Mouse (Mus musculus) lung, postnatal 10 days (tissue): ENCODE data around the gene Samd13.

Source experiments
- DNase-seq: peaks from one replicate; pipeline ENCODE4 v3.0.0; 2021

The Samd13 gene

DNA sequence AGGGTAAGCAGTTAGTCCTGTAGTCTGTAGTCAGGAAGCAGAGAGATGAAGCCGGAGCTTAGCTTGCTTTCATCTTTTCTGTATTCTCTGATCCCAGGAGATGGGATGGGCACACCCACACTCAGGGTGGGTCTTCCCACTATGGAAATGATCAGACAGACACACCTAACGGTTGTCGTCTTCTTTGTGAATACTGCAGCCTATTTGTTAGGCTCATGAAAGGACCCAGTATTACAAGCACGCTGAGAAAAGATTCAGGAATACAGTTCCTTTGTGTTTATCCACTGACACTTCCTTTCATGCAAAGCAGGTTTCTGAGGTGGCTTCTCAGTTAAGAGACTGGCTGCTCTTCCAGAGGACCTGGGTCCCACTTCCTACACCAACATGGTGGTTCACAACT lies 74.1 kb downstream of the Samd13 start:
- DNase-seq, result no peak

DNA sequence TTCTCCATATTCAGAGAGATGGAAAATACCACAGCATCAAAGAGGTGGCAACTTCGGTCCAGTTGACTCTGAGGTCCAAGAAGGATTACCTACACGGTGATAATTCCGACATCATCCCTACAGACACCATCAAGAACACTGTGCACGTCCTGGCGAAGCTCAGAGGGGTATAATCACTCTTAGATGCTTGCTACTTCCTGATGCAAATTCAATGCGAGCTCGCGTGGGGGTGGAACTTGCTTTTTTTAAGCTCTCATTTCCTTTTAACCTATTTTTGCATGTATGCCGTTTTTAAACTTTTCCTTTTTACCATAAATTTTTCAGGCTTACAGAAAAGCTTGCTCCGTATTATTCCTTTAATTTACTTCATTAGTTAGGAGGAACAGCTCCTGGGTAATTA lies 75.1 kb downstream of the Samd13 start:
- no peak for DNase-seq

DNA sequence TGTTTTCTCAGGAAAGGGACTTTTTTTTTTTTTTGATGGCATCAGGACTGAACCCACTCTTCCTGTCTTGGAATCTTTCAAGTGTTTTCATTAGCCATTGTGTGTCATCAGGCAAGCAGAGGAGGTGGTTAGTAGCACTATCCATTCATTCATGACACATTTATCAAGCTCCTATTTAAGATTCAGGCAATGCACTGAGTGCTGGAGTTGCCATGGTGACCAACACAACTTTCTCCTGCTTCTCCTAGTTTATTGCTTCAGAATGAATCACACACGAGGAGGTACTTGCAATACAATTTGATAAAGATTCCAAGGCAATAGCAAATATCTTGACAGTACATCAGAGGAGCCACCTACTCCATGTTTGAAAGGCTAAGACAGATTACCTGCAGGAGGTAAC lies 78.0 kb downstream of the Samd13 start:
- no peak for DNase-seq

DNA sequence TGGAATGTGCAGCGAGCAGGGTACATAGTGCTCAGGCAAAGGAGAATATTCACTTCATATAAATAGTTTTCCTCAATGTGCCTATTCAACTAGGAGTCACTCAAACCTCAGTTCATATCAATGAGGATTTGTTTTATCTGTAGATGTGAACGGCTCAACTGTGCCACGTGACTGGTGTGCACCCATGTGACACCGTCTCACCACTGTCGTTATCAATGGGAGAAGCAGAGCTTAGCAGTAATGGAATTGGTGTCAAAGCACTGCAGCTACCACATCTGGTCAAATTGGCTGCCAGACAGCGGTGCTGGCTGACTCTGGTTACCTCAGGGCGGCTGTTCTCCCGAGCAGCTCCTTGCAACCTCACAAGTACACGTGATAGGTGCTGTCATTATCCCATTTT lies 80.7 kb downstream of the Samd13 start:
- DNase-seq, result no peak

DNA sequence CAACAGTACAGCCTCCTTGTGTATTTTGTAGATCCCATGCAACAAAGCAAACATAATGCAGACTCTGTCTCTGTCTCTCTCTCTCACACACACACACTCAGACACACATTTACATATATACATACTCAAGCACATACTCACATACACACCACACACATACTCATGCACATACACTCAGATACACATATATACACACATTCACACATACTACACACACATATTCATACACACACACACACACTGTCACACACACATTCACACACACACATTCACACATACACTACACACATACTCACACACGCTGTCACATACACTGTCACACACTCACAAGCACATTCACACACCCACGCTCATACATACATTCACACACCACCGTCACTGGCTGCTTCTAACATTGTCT lies 82.9 kb downstream of the Samd13 start:
- no peak for DNase-seq

DNA sequence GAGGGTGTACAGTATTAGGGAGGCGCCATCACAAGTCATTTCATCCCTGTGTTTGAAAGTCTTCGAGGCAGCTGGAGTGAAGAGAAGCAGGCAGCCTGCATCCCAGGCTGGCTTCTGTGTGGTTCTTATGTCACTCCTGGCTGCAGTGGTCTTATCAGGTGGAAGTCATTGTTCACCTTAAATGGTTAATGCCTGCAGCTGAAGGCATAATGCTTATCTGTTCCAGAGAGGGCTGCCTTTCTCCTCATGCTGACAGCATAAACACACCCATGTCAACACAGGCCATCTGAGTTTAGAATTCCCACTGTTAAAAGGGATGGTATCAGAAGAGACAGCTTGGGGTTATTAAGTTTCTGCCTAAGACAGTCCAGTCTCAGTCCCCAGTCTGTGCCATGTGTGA lies 84.2 kb downstream of the Samd13 start:
- no peak for DNase-seq

DNA sequence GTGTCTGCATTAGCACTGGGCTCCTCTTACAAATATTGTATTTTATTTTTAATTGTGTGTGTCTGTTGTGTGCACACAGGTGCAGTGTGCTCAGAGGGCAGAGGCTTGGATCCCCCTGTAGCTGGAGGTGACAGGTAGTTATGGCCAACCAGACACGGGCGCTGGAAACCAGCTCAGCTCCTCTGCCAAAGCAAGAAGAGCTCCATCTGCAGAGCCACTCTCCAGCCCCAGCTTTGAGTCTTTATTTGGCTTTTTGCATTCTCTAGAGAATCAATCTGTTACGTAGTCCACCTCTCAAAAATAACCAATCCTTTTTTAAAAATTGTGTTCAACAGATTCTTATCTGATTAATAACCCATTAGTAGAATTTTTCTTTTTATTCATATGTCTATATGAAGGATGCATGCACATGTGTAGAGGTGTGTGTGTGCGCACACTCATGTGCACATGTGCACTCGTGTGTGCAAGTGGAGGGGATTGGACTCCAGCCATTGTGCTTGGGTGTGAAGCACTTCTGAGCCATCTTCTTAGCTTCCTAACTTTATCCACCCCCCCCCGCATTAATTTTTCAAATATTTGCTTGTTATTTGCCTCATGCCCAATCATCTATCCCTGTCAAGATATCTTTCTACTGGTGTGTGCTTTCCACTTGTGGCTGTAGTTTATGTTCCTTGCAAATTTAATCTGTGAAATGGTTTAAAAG lies 86.0 kb downstream of the Samd13 start:
- DNase-seq, result no peak

DNA sequence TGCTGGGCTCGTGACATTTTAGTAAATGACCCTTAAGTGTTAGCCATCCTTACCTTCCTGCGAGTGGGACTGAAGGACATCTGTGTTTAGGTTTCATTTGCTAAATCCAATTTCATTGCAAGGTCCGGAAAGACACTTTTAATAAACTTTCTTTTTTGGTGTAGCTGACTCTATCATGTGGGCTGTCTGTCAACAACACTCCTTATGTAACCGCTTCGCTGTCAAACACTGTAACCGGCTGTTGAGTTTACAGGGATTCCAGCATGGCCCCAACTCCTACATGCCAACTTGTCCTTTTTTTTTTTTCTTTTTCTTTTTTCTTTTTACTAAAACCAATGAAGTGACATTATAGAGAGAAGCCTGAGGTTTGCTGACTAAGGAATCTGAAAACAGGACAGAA lies 87.0 kb downstream of the Samd13 start:
- DNase-seq, result peak; percentile 27

DNA sequence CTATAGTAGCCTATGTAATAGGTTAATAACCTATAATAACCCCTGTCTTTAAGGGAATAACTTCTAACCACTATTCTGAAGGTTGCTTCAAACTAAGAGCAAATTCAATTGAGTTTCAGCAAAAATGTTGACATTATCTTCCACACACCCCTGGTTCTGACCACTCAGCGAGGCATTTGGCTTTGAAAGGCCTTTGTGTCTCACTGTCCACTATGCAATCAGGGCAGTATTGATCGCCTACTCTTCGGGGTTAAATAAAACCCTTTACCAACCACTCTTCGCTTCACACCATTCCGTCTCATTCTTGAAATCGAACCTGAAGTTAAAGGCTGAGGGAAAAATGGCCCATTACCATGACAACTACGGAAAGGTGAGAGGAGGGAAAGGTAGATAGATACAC lies 88.5 kb downstream of the Samd13 start:
- no peak for DNase-seq

DNA sequence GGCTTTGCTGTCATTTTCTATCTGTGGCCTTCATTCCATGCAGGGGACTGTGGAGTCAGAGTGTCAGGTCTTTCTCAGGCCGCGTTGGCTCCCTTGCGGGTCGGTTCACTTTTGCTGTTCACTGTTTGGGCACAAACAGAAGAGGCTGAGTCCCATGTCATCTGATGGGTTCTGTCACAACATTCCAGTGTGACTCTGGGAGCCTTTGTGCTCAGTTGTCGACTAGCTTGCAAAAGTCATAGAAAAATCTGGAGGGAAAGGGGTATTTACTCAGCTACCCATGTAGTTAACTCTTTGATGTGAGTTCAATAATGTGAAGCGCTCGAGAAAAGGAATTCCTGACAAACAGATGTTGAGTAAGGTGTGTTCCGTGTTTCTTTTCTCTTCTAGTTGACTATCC lies 89.0 kb downstream of the Samd13 start:
- no peak for DNase-seq

DNA sequence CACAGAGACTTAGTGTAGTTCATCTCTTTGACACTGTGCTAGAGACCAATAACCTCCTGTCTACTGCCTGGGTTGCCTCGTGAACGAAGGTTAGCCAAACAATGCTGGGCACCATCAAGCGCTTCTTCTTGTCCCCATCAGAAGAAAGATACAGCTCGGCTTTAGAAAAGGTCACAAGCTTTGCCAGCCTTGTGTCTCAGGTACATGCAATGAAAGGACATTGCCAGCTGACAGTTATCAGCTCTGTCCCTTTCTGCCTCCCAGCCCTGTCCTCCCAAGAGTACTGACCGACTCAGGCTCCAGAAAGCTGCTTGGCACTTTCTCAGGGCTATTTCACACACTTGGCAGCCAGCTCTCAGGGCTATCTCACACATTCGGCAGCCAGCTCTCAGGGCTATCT lies 90.0 kb downstream of the Samd13 start:
- DNase-seq, result no peak
